8 mouse cellular contexts compared by ENCODE assay signal in genomic region chr4:40722011-40722666, GRCm38 (mm10). TPM values are rescaled to one million over a fixed set of nuclear protein-coding genes. Genes with fewer than 3 reads are reported as not detected.
A peak's percentile ranks its signal among the peaks of the same experiment; 100 is the strongest.
DNase-seq lines count a peak whose midpoint lies in the region; ATAC-seq and TF ChIP-seq lines count a peak whose summit lies in the region.

TSS of gene Dnaja1 (plus strand) at chr4:40722150.

- DNase-seq in brain, embryonic 14.5 days (ENCODE audit: low read depth), result peak; percentile 98
- DNase-seq in liver, adult 2 months (ENCODE audit: extremely low read depth, low read depth, low spot score), result peak; percentile 89
- DNase-seq in splenic B cell, adult 2 months (ENCODE audit: low read depth, low spot score), result peak; percentile 98

- H3K9me3 ChIP-seq in erythroblast, embryonic 14.5 days (ENCODE audit: control insufficient read depth, low read length), result no peaks in the 10 kb centered on the region
- no peaks in the 10 kb centered on the region for H3K9me3 ChIP-seq in heart, embryonic 11.5 days (replicated peaks; ENCODE audit: control insufficient read depth, low read length)
- no peaks in the 10 kb centered on the region for H3K9me3 ChIP-seq in kidney, embryonic 16.5 days (ENCODE audit: low read length)

- peak within 1 kb of the TSS; percentile 97 for H3K9ac ChIP-seq in heart, embryonic 11.5 days (ENCODE audit: low read depth, low read length)
- peak within 1 kb of the TSS; percentile 92 for H3K9ac ChIP-seq in kidney, embryonic 16.5 days (replicated peaks; ENCODE audit: low read length)
- peak within 1 kb of the TSS; percentile 100 for H3K9ac ChIP-seq in liver, adult 2 months (ENCODE audit: low read depth, low read length)

- peak within 1 kb of the TSS; percentile 83 for H3K4me2 ChIP-seq in heart, embryonic 11.5 days
- H3K4me2 ChIP-seq in kidney, embryonic 16.5 days (replicated peaks; ENCODE audit: low read depth, low read length), result peak within 1 kb of the TSS; percentile 79
- H3K4me2 ChIP-seq in myocyte (ENCODE audit: low read depth), result peak within 1 kb of the TSS; percentile 97

- peaks cover 40% of the 10 kb centered on the region for H3K79me3 ChIP-seq in C2C12 (ENCODE audit: low read depth)

- peaks cover 52% of the 10 kb centered on the region for H3K79me2 ChIP-seq in C2C12 (ENCODE audit: control insufficient read depth, insufficient read depth)
- peaks cover 10% of the 10 kb centered on the region for H3K79me2 ChIP-seq in liver, adult 2 months (ENCODE audit: control insufficient read depth, insufficient read depth, low read length)
- H3K79me2 ChIP-seq in myocyte (ENCODE audit: control insufficient read depth, insufficient read depth), result peaks cover 45% of the 10 kb centered on the region

- H3K4me3 ChIP-seq in C2C12 (ENCODE audit: insufficient read depth, poor library complexity, severe bottlenecking), result peak within 1 kb of the TSS; percentile 91
- H3K4me3 ChIP-seq in erythroblast, embryonic 14.5 days (replicated peaks), result peak within 1 kb of the TSS; percentile 79
- H3K4me3 ChIP-seq in heart, embryonic 11.5 days (ENCODE audit: low read depth, low read length), result peak within 1 kb of the TSS; percentile 87
- peak within 1 kb of the TSS; percentile 83 for H3K4me3 ChIP-seq in kidney, embryonic 16.5 days (ENCODE audit: low read length)
- H3K4me3 ChIP-seq in liver, adult 2 months (ENCODE audit: insufficient read depth, low read depth, low read length), result peak within 1 kb of the TSS; percentile 99
- H3K4me3 ChIP-seq in myocyte, result peak within 1 kb of the TSS; percentile 79

- H3K27ac ChIP-seq in heart, embryonic 11.5 days (ENCODE audit: low read depth, low read length), result peak within 1 kb of the TSS; percentile 99
- peak within 1 kb of the TSS; percentile 99 for H3K27ac ChIP-seq in kidney, embryonic 16.5 days (ENCODE audit: low read length)
- peak within 1 kb of the TSS; percentile 98 for H3K27ac ChIP-seq in liver, adult 2 months (replicated peaks; ENCODE audit: insufficient read depth, low read depth, low read length)

- peaks cover 52% of the 10 kb centered on the region for H3K4me1 ChIP-seq in erythroblast, embryonic 14.5 days (ENCODE audit: control insufficient read depth)
- H3K4me1 ChIP-seq in heart, embryonic 11.5 days (ENCODE audit: control insufficient read depth, insufficient read depth, low read length), result peaks cover 15% of the 10 kb centered on the region
- peaks cover 29% of the 10 kb centered on the region for H3K4me1 ChIP-seq in kidney, embryonic 16.5 days (ENCODE audit: insufficient read depth, low read length)
- peaks cover 17% of the 10 kb centered on the region for H3K4me1 ChIP-seq in liver, adult 2 months (ENCODE audit: control insufficient read depth, insufficient read depth, low read length)

- peak within 1 kb of the TSS; percentile 99 for H3ac ChIP-seq in C2C12 (ENCODE audit: control insufficient read depth, insufficient read length, low read depth)
- H3ac ChIP-seq in myocyte (ENCODE audit: control insufficient read depth, insufficient read length), result peak within 1 kb of the TSS; percentile 66

- WGBS in heart, embryonic 11.5 days (ENCODE audit: insufficient replicate concordance), result under 1% methylated on average over 48 of the region's 54 CpGs
- WGBS in kidney, embryonic 16.5 days, result 0% methylated on average over 47 of the region's 54 CpGs
- under 1% methylated on average over 54 of the region's 54 CpGs for whole genome bisulfite sequencing in liver, adult 2 months

- H3K36me3 ChIP-seq in C2C12 (ENCODE audit: control insufficient read depth, insufficient read depth), result peaks cover 36% of the 10 kb centered on the region
- H3K36me3 ChIP-seq in erythroblast, embryonic 14.5 days (ENCODE audit: control insufficient read depth), result peaks cover 33% of the 10 kb centered on the region
- H3K36me3 ChIP-seq in heart, embryonic 11.5 days (ENCODE audit: control insufficient read depth, insufficient read depth, low read length), result peaks cover 7% of the 10 kb centered on the region
- H3K36me3 ChIP-seq in kidney, embryonic 16.5 days (ENCODE audit: insufficient read depth, low read length), result peaks cover 14% of the 10 kb centered on the region
- H3K36me3 ChIP-seq in liver, adult 2 months (ENCODE audit: control insufficient read depth, insufficient read depth, low read length), result peaks cover 22% of the 10 kb centered on the region
- peaks cover 15% of the 10 kb centered on the region for H3K36me3 ChIP-seq in myocyte (ENCODE audit: control insufficient read depth, insufficient read depth)
- H3K36me3 ChIP-seq in splenic B cell, adult 2 months (ENCODE audit: control insufficient read depth, insufficient read depth, low read length, poor library complexity, severe bottlenecking), result peaks cover 15% of the 10 kb centered on the region

- TF ChIP-seq CTCF in C2C12 (IDR thresholded peaks at IDR 0.05; ENCODE audit: control insufficient read depth, insufficient read depth, insufficient read length), result no peak
- no peak for TF ChIP-seq CTCF in brain, embryonic 14.5 days (IDR thresholded peaks at IDR 0.05; ENCODE audit: borderline replicate concordance, extremely low read depth, insufficient read depth, insufficient read length)
- TF ChIP-seq CTCF in liver, adult 2 months (IDR thresholded peaks at IDR 0.05; ENCODE audit: low read depth, low read length), result no peak

- peak; percentile 93 for ATAC-seq in heart, embryonic 11.5 days (replicated peaks; ENCODE audit: insufficient number of reproducible peaks, low FRiP score, low TSS enrichment)
- ATAC-seq in kidney, embryonic 16.5 days (ENCODE audit: low FRiP score, low TSS enrichment), result peak; percentile 95

- H3K27me3 ChIP-seq in C2C12 (ENCODE audit: control insufficient read depth, insufficient read depth, insufficient read length), result no peaks in the 10 kb centered on the region
- H3K27me3 ChIP-seq in erythroblast, embryonic 14.5 days (ENCODE audit: control insufficient read depth), result no peaks in the 10 kb centered on the region
- H3K27me3 ChIP-seq in heart, embryonic 11.5 days (ENCODE audit: control insufficient read depth, insufficient read depth, low read length), result no peaks in the 10 kb centered on the region
- no peaks in the 10 kb centered on the region for H3K27me3 ChIP-seq in kidney, embryonic 16.5 days (ENCODE audit: insufficient read depth, low read length)
- H3K27me3 ChIP-seq in liver, adult 2 months (ENCODE audit: control insufficient read depth, insufficient read depth, low read length), result no peaks in the 10 kb centered on the region
- H3K27me3 ChIP-seq in myocyte (ENCODE audit: control insufficient read depth, insufficient read depth, insufficient read length), result no peaks in the 10 kb centered on the region
- no peaks in the 10 kb centered on the region for H3K27me3 ChIP-seq in splenic B cell, adult 2 months (ENCODE audit: control insufficient read depth, insufficient read depth, low read length, poor library complexity, severe bottlenecking)

- TF ChIP-seq POLR2A in brain, embryonic 14.5 days (IDR thresholded peaks at IDR 0.05; ENCODE audit: borderline replicate concordance, extremely low read depth, insufficient read depth, insufficient read length, poor library complexity, severe bottlenecking), result peak; percentile 90
- peak; percentile 98 for TF ChIP-seq POLR2A in liver, adult 2 months (IDR thresholded peaks at IDR 0.05; ENCODE audit: extremely low read depth, insufficient read depth, low read length)
- peak; percentile 79 for TF ChIP-seq POLR2A in myocyte (IDR thresholded peaks at IDR 0.05; ENCODE audit: insufficient read length, low read depth)

TF ChIP-seq in C2C12, 6 proteins besides CTCF, POLR2A, EP300 and RAD21:
- TF ChIP-seq CEBPB (IDR thresholded peaks at IDR 0.05; ENCODE audit: low read depth), result no peak
- TF ChIP-seq MAX (IDR thresholded peaks at IDR 0.05), result no peak
- TF ChIP-seq MYOD1 (IDR thresholded peaks at IDR 0.05; ENCODE audit: control insufficient read depth, insufficient read length, low read depth), result no peak
- TF ChIP-seq USF1 (IDR thresholded peaks at IDR 0.05; ENCODE audit: low read depth), result no peak
TF ChIP-seq in C2C12: peak in this region for 0.

TF ChIP-seq in myocyte, 11 proteins besides CTCF, POLR2A, EP300 and RAD21:
- TF ChIP-seq TCF12 (IDR thresholded peaks at IDR 0.05; ENCODE audit: insufficient read depth, poor library complexity, severe bottlenecking) (no peak), POLR2AphosphoS2 (IDR thresholded peaks at IDR 0.05; ENCODE audit: insufficient read length, low read depth) (peak; percentile 90), MYOD1 (IDR thresholded peaks at IDR 0.05; ENCODE audit: control insufficient read depth in 1 of 3, insufficient read length in 2 of 3, low read depth in 2 of 3) (peak in 1 of 3 experiments; percentile 22), TCF3 (IDR thresholded peaks at IDR 0.05; ENCODE audit: insufficient read length, low read depth) (no peak)

RNA-seq across cellular contexts. Expression of gene Dnaja1, which starts in this region (rescaled TPM):
- 106 TPM for polyA plus RNA-seq in C2C12 (2012; fragmentation: generic; extraction: Trizol)
- polyA plus RNA-seq in brain, embryonic 14.5 days (2012; rRNA removed), result 89.0 and 159 TPM in 2 replicates
- 3.3 and 3.9 TPM in 2 replicates for polyA plus RNA-seq in erythroblast, embryonic 14.5 days (2012)
- polyA plus RNA-seq in heart, embryonic 11.5 days (2014; fragmentation: Nextera tagmentation; extraction: Ambion mirVana), result 317 and 358 TPM in 2 replicates
- polyA plus RNA-seq in kidney, embryonic 16.5 days (2015; fragmentation: Nextera tagmentation; extraction: Ambion mirVana), result 469 and 481 TPM in 2 replicates
- 85.2 and 135 TPM in 2 replicates for total RNA-seq in liver, adult 2 months (2014; rRNA removed)
- polyA plus RNA-seq in liver, adult 2 months (2012; rRNA removed), result 9.1 and 11.5 TPM in 2 replicates
- polyA plus RNA-seq in myocyte (2012; fragmentation: generic; extraction: Trizol), result 68.3 TPM

Comparison
In these comparisons a context has a peak if more than half of its experiments do, and no peak if none do; other contexts are left out.
1. Peak in every context shown above with its lines: DNase-seq, ATAC-seq, H3K4me3 ChIP-seq and H3K27ac ChIP-seq.